Mouse (Mus musculus): ENCODE measurements around the gene Bex6. TPM values are rescaled to one million over a fixed set of nuclear protein-coding genes. Genes with fewer than 3 reads are reported as not detected.

The Bex6 gene
- polyA plus RNA-seq, 1 experiment: not detected

GRCm38 (mm10) chr16:32164396-32165027 lies 15.1 kb upstream of the Bex6 start:
- H3K4me3 ChIP-seq (ENCODE audit: insufficient read depth, poor library complexity, severe bottlenecking): no peak overlapping the region
- H3K79me3 ChIP-seq (ENCODE audit: low read depth): no peaks in the 10 kb centered on the region
- no peak for TF ChIP-seq MAX (IDR thresholded peaks at IDR 0.05)
- TF ChIP-seq MYOD1 (IDR thresholded peaks at IDR 0.05; ENCODE audit: control insufficient read depth, insufficient read length, low read depth): no peak
- no peak for TF ChIP-seq USF1 (IDR thresholded peaks at IDR 0.05; ENCODE audit: low read depth)
- no peak for TF ChIP-seq CEBPB (IDR thresholded peaks at IDR 0.05; ENCODE audit: low read depth)
- TF ChIP-seq FOSL1 (IDR thresholded peaks at IDR 0.05; ENCODE audit: insufficient read depth, low read length, poor library complexity, severe bottlenecking): no peak
- no peak for TF ChIP-seq CTCF (IDR thresholded peaks at IDR 0.05; ENCODE audit: control insufficient read depth, insufficient read depth, insufficient read length)
- no peak for TF ChIP-seq MYOG (IDR thresholded peaks at IDR 0.05; ENCODE audit: control insufficient read depth, extremely low read depth, insufficient read length)
- H3ac ChIP-seq (ENCODE audit: control insufficient read depth, insufficient read length, low read depth): no peak overlapping the region
- no peaks in the 10 kb centered on the region for H3K36me3 ChIP-seq (ENCODE audit: control insufficient read depth, insufficient read depth)
- no peaks in the 10 kb centered on the region for H3K79me2 ChIP-seq (ENCODE audit: control insufficient read depth, insufficient read depth)
- peaks cover 41% of the 10 kb centered on the region for H3K27me3 ChIP-seq (ENCODE audit: control insufficient read depth, insufficient read depth, insufficient read length)

GRCm38 (mm10) chr16:32165281-32165821 lies 14.3 kb upstream of the Bex6 start, which contains the start of gene Nrros:
Gene Nrros, minus strand, starts transcription at chr16:32165594.
- Histone ChIP-seq H3K27me3 (ENCODE audit: control insufficient read depth, insufficient read depth, insufficient read length) (peaks cover 37% of the 10 kb centered on the region), H3K79me2 (ENCODE audit: control insufficient read depth, insufficient read depth) (no peaks in the 10 kb centered on the region), H3K36me3 (ENCODE audit: control insufficient read depth, insufficient read depth) (no peaks in the 10 kb centered on the region), H3ac (ENCODE audit: control insufficient read depth, insufficient read length, low read depth) (no peak within 1 kb of the TSS), H3K79me3 (ENCODE audit: low read depth) (no peaks in the 10 kb centered on the region), H3K4me3 (ENCODE audit: insufficient read depth, poor library complexity, severe bottlenecking) (no peak within 1 kb of the TSS)
- TF ChIP-seq FOSL1 (IDR thresholded peaks at IDR 0.05; ENCODE audit: insufficient read depth, low read length, poor library complexity, severe bottlenecking) (no peak), CEBPB (IDR thresholded peaks at IDR 0.05; ENCODE audit: low read depth) (no peak), CTCF (IDR thresholded peaks at IDR 0.05; ENCODE audit: control insufficient read depth, insufficient read depth, insufficient read length) (no peak), MYOG (IDR thresholded peaks at IDR 0.05; ENCODE audit: control insufficient read depth, extremely low read depth, insufficient read length) (no peak), USF1 (IDR thresholded peaks at IDR 0.05; ENCODE audit: low read depth) (no peak), MAX (IDR thresholded peaks at IDR 0.05) (no peak), MYOD1 (IDR thresholded peaks at IDR 0.05; ENCODE audit: control insufficient read depth, insufficient read length, low read depth) (no peak)

GRCm38 (mm10) chr16:32167819-32168545 lies 11.6 kb upstream of the Bex6 start:
- Histone ChIP-seq H3K36me3 (ENCODE audit: control insufficient read depth, insufficient read depth) (no peaks in the 10 kb centered on the region), H3K79me3 (ENCODE audit: low read depth) (no peaks in the 10 kb centered on the region), H3K27me3 (ENCODE audit: control insufficient read depth, insufficient read depth, insufficient read length) (peaks cover 33% of the 10 kb centered on the region), H3K79me2 (ENCODE audit: control insufficient read depth, insufficient read depth) (no peaks in the 10 kb centered on the region), H3ac (ENCODE audit: control insufficient read depth, insufficient read length, low read depth) (no peak overlapping the region), H3K4me3 (ENCODE audit: insufficient read depth, poor library complexity, severe bottlenecking) (no peak overlapping the region)
- no peak for TF ChIP-seq MYOD1 (IDR thresholded peaks at IDR 0.05; ENCODE audit: control insufficient read depth, insufficient read length, low read depth)
- TF ChIP-seq MYOG (IDR thresholded peaks at IDR 0.05; ENCODE audit: control insufficient read depth, extremely low read depth, insufficient read length): no peak
- TF ChIP-seq CTCF (IDR thresholded peaks at IDR 0.05; ENCODE audit: control insufficient read depth, insufficient read depth, insufficient read length): no peak
- TF ChIP-seq FOSL1 (IDR thresholded peaks at IDR 0.05; ENCODE audit: insufficient read depth, low read length, poor library complexity, severe bottlenecking): no peak
- no peak for TF ChIP-seq MAX (IDR thresholded peaks at IDR 0.05)
- no peak for TF ChIP-seq CEBPB (IDR thresholded peaks at IDR 0.05; ENCODE audit: low read depth)
- no peak for TF ChIP-seq USF1 (IDR thresholded peaks at IDR 0.05; ENCODE audit: low read depth)

GRCm38 (mm10) chr16:32171031-32171731 lies 8.4 kb upstream of the Bex6 start:
- Histone ChIP-seq H3K79me3 (ENCODE audit: low read depth) (no peaks in the 10 kb centered on the region), H3K27me3 (ENCODE audit: control insufficient read depth, insufficient read depth, insufficient read length) (peaks cover 2% of the 10 kb centered on the region), H3K4me3 (ENCODE audit: insufficient read depth, poor library complexity, severe bottlenecking) (no peak overlapping the region), H3K36me3 (ENCODE audit: control insufficient read depth, insufficient read depth) (no peaks in the 10 kb centered on the region), H3K79me2 (ENCODE audit: control insufficient read depth, insufficient read depth) (no peaks in the 10 kb centered on the region), H3ac (ENCODE audit: control insufficient read depth, insufficient read length, low read depth) (no peak overlapping the region)
- TF ChIP-seq FOSL1 (IDR thresholded peaks at IDR 0.05; ENCODE audit: insufficient read depth, low read length, poor library complexity, severe bottlenecking) (no peak), USF1 (IDR thresholded peaks at IDR 0.05; ENCODE audit: low read depth) (no peak), MYOD1 (IDR thresholded peaks at IDR 0.05; ENCODE audit: control insufficient read depth, insufficient read length, low read depth) (no peak), CEBPB (IDR thresholded peaks at IDR 0.05; ENCODE audit: low read depth) (no peak), MAX (IDR thresholded peaks at IDR 0.05) (no peak), MYOG (IDR thresholded peaks at IDR 0.05; ENCODE audit: control insufficient read depth, extremely low read depth, insufficient read length) (no peak), CTCF (IDR thresholded peaks at IDR 0.05; ENCODE audit: control insufficient read depth, insufficient read depth, insufficient read length) (no peak)

- TF ChIP-seq CEBPB (IDR thresholded peaks at IDR 0.05; ENCODE audit: low read depth): no peak
- TF ChIP-seq FOSL1 (IDR thresholded peaks at IDR 0.05; ENCODE audit: insufficient read depth, low read length, poor library complexity, severe bottlenecking): no peak
- TF ChIP-seq MAX (IDR thresholded peaks at IDR 0.05): no peak
- TF ChIP-seq CTCF (IDR thresholded peaks at IDR 0.05; ENCODE audit: control insufficient read depth, insufficient read depth, insufficient read length): no peak
- TF ChIP-seq USF1 (IDR thresholded peaks at IDR 0.05; ENCODE audit: low read depth): no peak
- no peak for TF ChIP-seq MYOG (IDR thresholded peaks at IDR 0.05; ENCODE audit: control insufficient read depth, extremely low read depth, insufficient read length)
- no peak for TF ChIP-seq MYOD1 (IDR thresholded peaks at IDR 0.05; ENCODE audit: control insufficient read depth, insufficient read length, low read depth)
- no peaks in the 10 kb centered on the region for H3K36me3 ChIP-seq (ENCODE audit: control insufficient read depth, insufficient read depth)
- H3K27me3 ChIP-seq (ENCODE audit: control insufficient read depth, insufficient read depth, insufficient read length): peaks cover 4% of the 10 kb centered on the region
- no peak overlapping the region for H3K4me3 ChIP-seq (ENCODE audit: insufficient read depth, poor library complexity, severe bottlenecking)
- no peaks in the 10 kb centered on the region for H3K79me3 ChIP-seq (ENCODE audit: low read depth)
- no peak overlapping the region for H3ac ChIP-seq (ENCODE audit: control insufficient read depth, insufficient read length, low read depth)
- H3K79me2 ChIP-seq (ENCODE audit: control insufficient read depth, insufficient read depth): no peaks in the 10 kb centered on the region
Observed at GRCm38 (mm10) chr16:32173401-32173800, 6.2 kb upstream of the Bex6 start.
